Mouse (Mus musculus): ENCODE data around the gene Tmem236.

DNA sequence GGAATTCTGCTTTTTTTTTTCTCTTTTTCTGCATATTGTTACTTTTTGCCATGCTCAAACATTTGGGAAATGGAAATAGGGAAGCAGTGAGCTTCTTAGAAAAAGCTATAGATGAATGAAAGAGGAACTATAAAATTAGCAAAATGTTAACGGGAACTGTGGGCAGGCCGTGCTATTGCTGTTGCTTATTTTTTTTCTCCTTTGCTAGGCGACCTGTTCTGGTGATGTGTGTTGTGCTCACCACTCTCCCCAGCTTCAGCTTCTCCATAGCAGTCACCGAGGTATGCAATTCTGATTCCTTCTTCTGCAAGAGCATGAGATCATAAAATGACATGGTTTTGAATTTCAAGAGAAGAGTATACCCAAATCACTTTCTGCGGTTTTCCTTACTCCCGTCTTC lies 17.7 kb downstream of the Tmem236 start:
- TF ChIP-seq EP300 (IDR thresholded peaks at IDR 0.05) (no peak), CTCF (IDR thresholded peaks at IDR 0.05) (no peak)
